In the genomic region with DNA sequence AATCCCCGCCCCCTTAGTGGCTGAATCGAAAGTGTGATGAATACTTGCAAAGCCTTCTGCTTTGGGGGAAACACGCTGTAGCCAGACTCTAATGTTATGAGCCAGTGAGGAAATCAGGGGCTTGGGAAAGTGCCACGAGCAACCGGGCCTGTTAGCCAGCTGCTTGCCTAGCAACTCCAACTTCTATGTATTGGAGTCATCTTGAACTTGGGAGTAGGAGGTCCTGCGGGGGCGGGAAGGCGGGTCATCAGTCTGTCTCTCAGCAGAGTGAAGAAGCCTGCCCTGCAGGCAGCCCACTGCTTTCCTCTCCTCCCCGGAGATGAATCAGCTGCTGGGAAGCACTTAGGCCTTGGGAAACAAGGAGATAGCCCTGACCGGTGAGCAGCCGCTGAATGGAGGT, we compare ENCODE assay signal across 8 mouse cellular contexts. TPM values are rescaled to one million over a fixed set of nuclear protein-coding genes. Genes with fewer than 3 reads are reported as not detected.
A peak's percentile ranks its signal among the peaks of the same experiment; 100 is the strongest.
DNase-seq lines count a peak whose midpoint lies in the region.
"Had no signal": no experiment of that assay in that cellular context is flagged by ENCODE, and none has a peak within 500 bp of the region (broad histone marks: within the 10 kb centered on the region; RNA-seq: fewer than 3 reads in every experiment).

No protein-coding gene starts in this region.

- no peaks in the 10 kb centered on the region for H3K9me3 ChIP-seq in forebrain, embryonic 10.5 days
- H3K9me3 ChIP-seq: liver, embryonic 15.5 days had no signal

- H3K27me3 ChIP-seq in forebrain, embryonic 10.5 days (ENCODE audit: poor library complexity, severe bottlenecking) = no peaks in the 10 kb centered on the region; the same call in none of the 2 replicates

- intact Hi-C loops in gastrocnemius, postnatal 14 days (cut with DNase I; ENCODE audit: low total_unique reads) = no loop called here

- DNase-seq in urinary bladder, postnatal 14 days (ENCODE audit: low spot score) = peak; percentile 70
- DNase-seq in urinary bladder, adult 2 months (ENCODE audit: low spot score) = no peak
- peak; percentile 68 for DNase-seq in gastrocnemius, postnatal 14 days
- peak; percentile 46 to 65 for DNase-seq in layer of hippocampus, postnatal 14 days (ENCODE audit: low spot score in 2 of 2)
- peak; percentile 63 to 73 for DNase-seq in right cerebral cortex, adult 2 months (ENCODE audit: low spot score in 2 of 2)
- DNase-seq in forebrain, embryonic 10.5 days (ENCODE audit: extremely low spot score, low spot score) = no peak
- no peak for DNase-seq in MN1 (ENCODE audit: low spot score)

- H3K36me3 ChIP-seq in forebrain, embryonic 10.5 days (replicated peaks) = no peaks in the 10 kb centered on the region

- no peak overlapping the region for H3K4me3 ChIP-seq in forebrain, embryonic 10.5 days
- H3K4me3 ChIP-seq: liver, embryonic 15.5 days had no signal

- WGBS in forebrain, embryonic 10.5 days = 82% methylated on average over 11 of the region's 11 CpGs

- peaks cover 23% of the 10 kb centered on the region for H3K4me1 ChIP-seq in forebrain, embryonic 10.5 days

- H3K27ac ChIP-seq in forebrain, embryonic 10.5 days = no peak overlapping the region
- H3K27ac ChIP-seq: liver, embryonic 15.5 days had no signal

RNA-seq across cellular contexts. Expression of gene Fhdc1, which starts 42.1 kb away (rescaled TPM):
- polyA plus RNA-seq in urinary bladder, adult 2 months (2012; rRNA removed) = 10.5 and 13.5 TPM in 2 replicates
- total RNA-seq in gastrocnemius, postnatal 14 days (2021) = under 1 TPM; 0.24 to 0.55 TPM
- total RNA-seq in layer of hippocampus, postnatal 14 days (2021) = 1 to 10 TPM; 2.4 to 3.4 TPM
- polyA plus RNA-seq in forebrain, embryonic 10.5 days (2016; fragmentation: Nextera tagmentation; extraction: Ambion mirVana) = 1.2 and 1.9 TPM in 2 replicates

Comparison
In these comparisons a context has a peak if more than half of its experiments do, and no peak if none do; other contexts are left out.
1. DNase-seq: peak in urinary bladder, postnatal 14 days (single experiment), gastrocnemius, postnatal 14 days (single experiment), layer of hippocampus, postnatal 14 days (2 of 2) and right cerebral cortex, adult 2 months (2 of 2); none in urinary bladder, adult 2 months (single experiment), forebrain, embryonic 10.5 days (single experiment) and MN1 (single experiment).